Mouse (Mus musculus) adrenal gland (tissue): Measurements from ENCODE around the gene Vamp5.

ENCODE experiments used
- intact Hi-C: fragments of 180-260 bp; cut with DNase I; formaldehyde crosslinking; loops from one replicate; pipeline ENCODE4 v1.15.1; 2025

Gene Vamp5

DNA sequence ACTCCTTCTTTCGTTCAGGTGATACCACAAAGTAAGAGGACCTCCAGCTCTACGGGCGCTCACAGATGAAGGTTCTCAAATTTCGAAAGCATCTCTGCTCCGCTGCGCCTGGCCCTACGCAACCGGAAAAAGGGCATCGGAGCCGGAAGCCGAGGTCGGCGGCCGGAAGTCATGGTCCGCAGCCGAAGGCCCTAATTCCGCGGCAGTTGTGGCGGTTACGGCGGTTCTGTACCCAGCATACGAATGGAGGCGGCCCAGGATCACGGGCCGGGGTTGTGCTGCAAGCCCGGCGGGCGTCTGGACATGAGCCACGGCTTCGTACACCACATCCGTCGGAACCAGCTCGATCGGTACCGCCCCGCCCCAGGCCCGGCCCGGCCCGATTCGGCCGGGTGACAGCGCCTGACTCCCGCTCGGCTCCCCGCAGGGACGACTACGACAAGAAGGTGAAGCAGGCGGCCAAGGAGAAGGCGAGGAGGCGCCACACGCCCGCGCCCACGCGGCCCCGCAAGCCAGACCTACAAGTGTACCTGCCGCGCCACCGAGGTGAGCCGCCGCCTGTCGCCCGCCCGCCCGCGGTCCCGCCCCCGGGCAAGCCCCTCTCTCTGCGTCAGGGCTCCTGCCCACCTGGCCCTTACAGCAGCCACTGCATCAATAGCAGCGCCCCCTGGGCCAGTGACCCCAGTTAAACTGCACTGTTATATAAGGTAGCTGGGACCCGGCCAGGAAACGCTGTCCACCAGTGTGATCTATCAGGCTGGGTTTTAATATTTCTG is 32.9 kb downstream of the Vamp5 start, which contains the start of gene 0610030E20Rik:
TSS of gene 0610030E20Rik (plus strand) at position 152 of the 776 bp plus-strand sequence.
- intact Hi-C loops: no loop called here

DNA sequence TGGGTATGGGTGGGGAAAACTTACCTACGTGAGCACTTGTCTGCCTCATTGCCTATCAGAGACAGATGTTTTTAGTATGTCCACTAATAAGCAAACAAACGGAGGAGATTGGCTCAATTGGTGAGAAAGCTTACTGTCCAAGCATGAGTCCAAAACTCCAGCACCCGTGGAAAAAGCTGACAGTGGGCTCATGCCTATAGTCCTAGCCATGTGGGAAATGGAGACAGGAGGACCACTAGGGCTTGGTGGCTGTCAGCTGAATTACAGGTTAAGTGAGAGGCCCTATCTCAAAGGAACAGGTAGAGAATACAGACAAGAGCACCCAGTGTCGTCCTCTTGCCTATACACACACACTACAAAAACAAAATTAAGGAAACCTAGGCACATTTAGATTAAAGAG is 34.0 kb downstream of the Vamp5 start:
- intact Hi-C loops: no loop called here

GRCm38 (mm10) chr6:72345633-72346032 is 34.6 kb downstream of the Vamp5 start:
- intact Hi-C loops: no loop called here

DNA sequence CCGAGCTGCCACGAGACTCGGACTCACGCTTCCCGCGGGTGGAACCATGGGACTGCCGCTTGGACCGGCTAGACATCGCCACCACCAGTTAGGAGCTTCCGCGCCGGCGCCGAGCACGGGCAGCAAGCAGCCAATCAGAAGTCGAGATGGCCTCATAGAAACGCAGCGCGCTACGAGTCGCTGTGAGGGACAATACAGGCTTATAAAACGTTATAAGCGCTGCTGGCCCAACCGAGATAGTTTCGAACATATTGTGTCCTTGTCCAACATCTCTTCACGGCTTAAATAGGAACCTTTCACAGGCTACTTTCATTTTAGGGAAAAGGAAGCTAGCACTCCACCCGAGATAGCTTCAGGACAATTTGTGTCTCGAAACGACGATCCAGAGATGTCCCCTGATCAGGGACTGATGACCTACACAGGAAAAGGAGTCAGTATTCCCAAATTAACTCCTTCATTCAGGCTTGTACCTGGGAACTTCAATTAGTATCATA is 35.1 kb downstream of the Vamp5 start, which contains the start of gene Usp39:
TSS of gene Usp39 (minus strand) at position 111 of the 494 bp plus-strand sequence.
- intact Hi-C loops: no loop called here

GRCm38 (mm10) chr6:72344396-72345073 is 35.7 kb downstream of the Vamp5 start:
- intact Hi-C loops: no loop called here

- intact Hi-C loops: no loop called here
Observed at GRCm38 (mm10) chr6:72340481-72340880, 39.8 kb downstream of the Vamp5 start.

DNA sequence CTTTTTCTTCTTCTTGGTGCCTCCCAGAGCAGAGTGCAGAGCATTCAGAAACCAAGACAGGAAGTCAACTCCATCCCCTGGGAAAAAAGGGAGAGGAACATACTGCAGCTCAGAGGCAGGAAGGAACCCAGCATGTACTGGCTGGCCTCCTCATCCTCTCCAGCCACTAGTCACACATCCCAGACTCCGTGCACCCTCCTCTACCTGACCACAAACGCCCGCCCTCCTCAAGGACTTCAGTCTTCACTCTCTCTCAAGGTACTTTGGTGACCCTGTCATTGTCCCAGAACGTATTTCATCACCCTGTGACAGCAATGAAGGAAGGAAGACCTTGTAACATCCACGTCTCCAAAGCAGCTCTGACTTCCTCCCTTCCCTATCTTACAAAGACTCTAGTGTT is 47.2 kb downstream of the Vamp5 start:
- intact Hi-C loops: loop anchor here (10.0 kb wide), 1 partner anchor 448 kb away; no protein-coding TSS in a partner anchor

DNA sequence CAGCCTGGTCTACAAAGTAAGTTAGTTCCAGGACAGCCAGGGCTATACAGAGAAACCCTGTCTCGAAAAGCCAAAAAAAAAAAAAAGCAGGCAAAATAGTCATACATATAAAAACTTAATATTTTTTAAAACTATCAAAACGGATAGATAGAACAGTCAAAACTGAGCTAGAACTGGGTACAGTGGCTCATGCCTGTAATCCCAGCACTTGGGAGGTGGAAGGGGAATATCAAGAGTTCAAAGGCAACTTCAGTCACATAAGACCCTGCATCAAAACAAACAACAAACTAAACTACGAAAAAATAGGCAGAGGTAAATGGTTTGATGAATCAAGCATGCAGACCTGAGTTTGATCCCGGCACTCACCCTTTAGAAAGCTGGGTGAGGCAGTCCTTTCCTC is 50.1 kb downstream of the Vamp5 start:
- intact Hi-C loops: loop anchor here (10.0 kb wide), 1 partner anchor 445 kb away; no protein-coding TSS in a partner anchor

DNA sequence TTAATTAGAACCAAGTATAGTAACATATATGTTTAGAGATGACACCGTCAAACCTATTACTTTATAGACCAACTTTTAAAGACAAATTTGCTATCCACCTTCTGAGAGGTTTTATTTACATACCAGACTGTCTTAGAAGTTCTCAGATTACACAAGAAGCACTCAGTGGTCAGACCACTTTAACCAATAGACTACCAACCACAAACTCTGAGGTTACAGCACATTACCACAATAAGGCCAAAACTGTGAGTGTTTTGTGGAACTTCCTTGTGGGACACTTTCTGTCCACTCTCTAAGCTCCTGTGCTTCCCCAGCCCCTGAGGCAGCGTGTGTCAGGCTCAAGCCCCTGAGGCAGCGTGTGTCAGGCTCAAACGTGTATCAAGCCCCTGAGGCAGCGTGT is 51.2 kb downstream of the Vamp5 start:
- intact Hi-C loops: no loop called here

DNA sequence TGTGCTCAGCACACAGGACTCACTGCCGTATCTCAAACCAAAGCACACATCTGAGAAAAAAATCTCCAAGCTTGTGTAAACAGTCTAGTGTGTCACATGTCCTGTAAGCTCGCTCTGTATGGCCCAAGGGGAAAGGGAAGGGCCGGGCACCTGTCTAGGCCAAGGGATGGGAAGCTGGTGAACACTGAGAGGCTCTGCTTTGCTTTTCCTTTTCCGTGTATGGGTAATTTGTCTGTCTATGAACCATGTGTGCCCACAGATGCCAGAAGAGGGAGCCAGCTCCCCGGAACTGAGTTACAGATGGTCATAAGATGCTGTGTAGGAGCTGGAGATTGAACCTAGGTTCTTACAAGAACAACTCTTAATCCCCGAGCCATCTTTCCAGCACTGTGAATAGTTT is 54.0 kb downstream of the Vamp5 start:
- intact Hi-C loops: no loop called here

GRCm38 (mm10) chr6:72323786-72324508 is 56.3 kb downstream of the Vamp5 start:
- intact Hi-C loops: no loop called here

DNA sequence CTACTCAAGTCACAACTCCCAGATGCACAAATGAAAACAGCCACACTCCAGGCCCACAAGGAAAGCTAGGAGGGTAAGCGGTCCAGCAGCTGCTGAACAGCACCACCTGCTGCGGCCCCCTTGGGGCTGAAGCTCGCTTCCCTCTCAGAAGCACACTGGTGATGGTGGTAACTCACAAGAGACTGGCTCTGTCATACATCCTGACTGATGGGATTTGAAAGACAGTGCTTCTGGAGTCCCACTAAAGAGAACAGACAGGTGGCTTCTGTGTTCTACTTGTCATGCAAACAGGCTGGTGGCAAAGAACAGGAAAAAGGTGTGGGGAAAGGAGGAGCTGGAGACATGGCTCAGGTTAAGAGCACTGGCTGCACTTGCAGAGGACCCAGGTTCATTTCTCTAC is 57.3 kb downstream of the Vamp5 start:
- intact Hi-C loops: no loop called here

- intact Hi-C loops: loop anchor here (5.0 kb wide), 1 partner anchor 37 kb away; no protein-coding TSS in a partner anchor
Observed at GRCm38 (mm10) chr6:72319019-72319418, 61.2 kb downstream of the Vamp5 start.
